Mouse (Mus musculus) limb, embryonic 12.5 days (tissue): ENCODE measurements around the gene Slc9b1. TPM values are rescaled to one million over a fixed set of nuclear protein-coding genes. Genes with fewer than 3 reads are reported as not detected.
A peak's percentile ranks its signal among the peaks of the same experiment; 100 is the strongest.

Source experiments
- ATAC-seq: fragments of 200-750 bp; cut with Nextera tagmentation; 2 replicates; pipeline ENCODE4 v1.8.0; 2017; ENCODE audit warnings: low read depth, moderate TSS enrichment; ENCODE audit not compliant: insufficient number of reproducible peaks, insufficient read depth, low FRiP score, low TSS enrichment
- H3K27ac ChIP-seq: fragments of 300-500 bp; sonication (generic); 2 replicates; pipeline ENCODE4 v1.5.1; 2016; ENCODE audit warnings: mild to moderate bottlenecking, moderate library complexity
- H3K27me3 ChIP-seq: fragments of 300-500 bp; sonication (generic); 2 replicates; pipeline ENCODE4 v1.6.1; 2016; ENCODE audit warnings: mild to moderate bottlenecking, moderate library complexity
- H3K36me3 ChIP-seq: fragments of 300-500 bp; sonication (generic); 2 replicates; pipeline ENCODE4 v1.6.1; 2016; ENCODE audit warnings: mild to moderate bottlenecking, moderate library complexity
- H3K4me1 ChIP-seq: fragments of 300-500 bp; sonication (generic); replicated peaks from 2 replicates; pipeline ENCODE4 v1.6.1; 2016
- H3K4me2 ChIP-seq: fragments of 300-500 bp; sonication (generic); 2 replicates; pipeline ENCODE4 v1.6.1; 2016; ENCODE audit warnings: mild to moderate bottlenecking, moderate library complexity
- H3K4me3 ChIP-seq: fragments of 300-500 bp; sonication (generic); replicated peaks from 2 replicates; pipeline ENCODE4 v1.5.1; 2016; ENCODE audit warnings: mild to moderate bottlenecking
- H3K9ac ChIP-seq: fragments of 300-500 bp; sonication (generic); replicated peaks from 2 replicates; pipeline ENCODE4 v1.6.1; 2016; ENCODE audit warnings: mild to moderate bottlenecking, moderate library complexity
- H3K9me3 ChIP-seq: fragments of 300-500 bp; sonication (generic); 2 replicates; pipeline ENCODE4 v1.6.1; 2016; ENCODE audit warnings: mild to moderate bottlenecking, moderate library complexity
- WGBS: fragments of 180-500 bp; shearing (Covaris S2); methylation state at CpG from one replicate; pipeline ENCODE4 v1.1.7; 2016; 5-methylcytosine and 5-hydroxymethylcytosine counted together
- polyA plus RNA-seq: library from polyadenylated mRNA; unstranded; fragments of >200 nt; fragmentation: Nextera tagmentation; extraction: Ambion mirVana; gene quantifications from 2 replicates; pipeline ENCODE4 v1.2.1, GENCODE M21; 2016

The Slc9b1 gene
- polyA plus RNA-seq, 1 experiment from 2014 or later: 0.49 TPM

- peaks cover 14% of the 10 kb centered on the region for H3K4me1 ChIP-seq
- no peak overlapping the region for H3K9ac ChIP-seq
- no peaks in the 10 kb centered on the region for H3K27me3 ChIP-seq
- no peak overlapping the region for H3K4me3 ChIP-seq
- 84% methylated on average over 9 of the region's 9 CpGs for WGBS
- H3K27ac ChIP-seq: no peak overlapping the region
- no peak overlapping the region for H3K4me2 ChIP-seq
- peaks cover 4% of the 10 kb centered on the region; the same call in 1 of the 2 replicates for H3K9me3 ChIP-seq
- peaks cover 36% of the 10 kb centered on the region for H3K36me3 ChIP-seq
- ATAC-seq: no peak
Observed at GRCm38 (mm10) chr3:135411824-135412223, 64.0 kb downstream of the Slc9b1 start.

GRCm38 (mm10) chr3:135417245-135417644 lies 69.4 kb downstream of the Slc9b1 start:
- Histone ChIP-seq H3K36me3 (peaks cover 6% of the 10 kb centered on the region; the same call in 1 of the 2 replicates), H3K9ac (no peak overlapping the region), H3K27ac (no peak overlapping the region), H3K4me1 (peaks cover 24% of the 10 kb centered on the region), H3K4me3 (no peak overlapping the region), H3K9me3 (no peaks in the 10 kb centered on the region), H3K4me2 (no peak overlapping the region), H3K27me3 (no peaks in the 10 kb centered on the region)
- ATAC-seq: no peak
- 81% methylated on average over 3 of the region's 3 CpGs for whole genome bisulfite sequencing

- no peak overlapping the region for H3K9ac ChIP-seq
- no peak overlapping the region for H3K4me2 ChIP-seq
- H3K4me1 ChIP-seq: peaks cover 26% of the 10 kb centered on the region
- no peak overlapping the region for H3K27ac ChIP-seq
- no peaks in the 10 kb centered on the region for H3K27me3 ChIP-seq
- H3K9me3 ChIP-seq: no peaks in the 10 kb centered on the region
- no peak overlapping the region for H3K4me3 ChIP-seq
- 88% methylated on average over 3 of the region's 3 CpGs for WGBS
- ATAC-seq: no peak
- H3K36me3 ChIP-seq: peaks cover 6% of the 10 kb centered on the region; the same call in 1 of the 2 replicates
Observed at GRCm38 (mm10) chr3:135417799-135418198, 70.0 kb downstream of the Slc9b1 start.

GRCm38 (mm10) chr3:135420542-135421309 lies 72.9 kb downstream of the Slc9b1 start:
- Histone ChIP-seq H3K4me2 (no peak overlapping the region), H3K4me1 (peaks cover 17% of the 10 kb centered on the region), H3K4me3 (no peak overlapping the region), H3K27ac (no peak overlapping the region), H3K27me3 (no peaks in the 10 kb centered on the region), H3K9ac (no peak overlapping the region; the same call in 1 of the 2 replicates), H3K36me3 (peaks cover 6% of the 10 kb centered on the region; the same call in 1 of the 2 replicates), H3K9me3 (no peaks in the 10 kb centered on the region)
- 81% methylated on average over 9 of the region's 9 CpGs for WGBS
- ATAC-seq: no peak

GRCm38 (mm10) chr3:135421310-135421594 lies 73.4 kb downstream of the Slc9b1 start:
- Histone ChIP-seq H3K9ac (no peak overlapping the region), H3K9me3 (no peaks in the 10 kb centered on the region), H3K4me1 (peaks cover 17% of the 10 kb centered on the region), H3K36me3 (peaks cover 4% of the 10 kb centered on the region; the same call in 1 of the 2 replicates), H3K4me3 (no peak overlapping the region), H3K27me3 (no peaks in the 10 kb centered on the region), H3K27ac (no peak overlapping the region), H3K4me2 (no peak overlapping the region)
- ATAC-seq: no peak

- H3K4me1 ChIP-seq: peaks cover 17% of the 10 kb centered on the region
- H3K27me3 ChIP-seq: no peaks in the 10 kb centered on the region
- peak overlapping the region; percentile 74 for H3K4me3 ChIP-seq
- H3K9ac ChIP-seq: peak overlapping the region; percentile 86
- WGBS: 30% methylated on average over 8 of the region's 8 CpGs
- no peaks in the 10 kb centered on the region for H3K36me3 ChIP-seq
- H3K9me3 ChIP-seq: no peaks in the 10 kb centered on the region
- ATAC-seq: no peak
- H3K27ac ChIP-seq: peak overlapping the region; percentile 96
- H3K4me2 ChIP-seq: peak overlapping the region; percentile 79
Observed at GRCm38 (mm10) chr3:135422232-135422855, 74.5 kb downstream of the Slc9b1 start.

GRCm38 (mm10) chr3:135422856-135423607 lies 75.2 kb downstream of the Slc9b1 start:
- H3K4me2 ChIP-seq: peak overlapping the region; percentile 79
- H3K9me3 ChIP-seq: no peaks in the 10 kb centered on the region
- peak overlapping the region; percentile 96 for H3K27ac ChIP-seq
- peak overlapping the region; percentile 86 for H3K9ac ChIP-seq
- H3K4me1 ChIP-seq: peaks cover 17% of the 10 kb centered on the region
- H3K27me3 ChIP-seq: no peaks in the 10 kb centered on the region
- peak overlapping the region; percentile 74 for H3K4me3 ChIP-seq
- WGBS: under 1% methylated on average over 103 of the region's 103 CpGs
- ATAC-seq: peak; percentile 97
- H3K36me3 ChIP-seq: 0 out of 2 replicates have a peak, but pooled peaks cover 3% of the 10 kb centered on the region

- peaks cover 17% of the 10 kb centered on the region for H3K4me1 ChIP-seq
- no peaks in the 10 kb centered on the region for H3K27me3 ChIP-seq
- 0 out of 2 replicates have a peak, but pooled peaks cover 6% of the 10 kb centered on the region for H3K36me3 ChIP-seq
- 2% methylated on average over 8 of the region's 8 CpGs for WGBS
- H3K9me3 ChIP-seq: no peaks in the 10 kb centered on the region
- H3K4me3 ChIP-seq: peak within 1 kb of the TSS; percentile 74
- peak; percentile 39 for ATAC-seq
- peak within 1 kb of the TSS; percentile 96 for H3K27ac ChIP-seq
- peak within 1 kb of the TSS; percentile 79 for H3K4me2 ChIP-seq
- peak within 1 kb of the TSS; percentile 86 for H3K9ac ChIP-seq
Observed at GRCm38 (mm10) chr3:135423608-135424212, 75.9 kb downstream of the Slc9b1 start, which contains the start of gene Cisd2. Cisd2 (minus strand) TSS chr3:135423925.

GRCm38 (mm10) chr3:135436901-135437616 lies 89.2 kb downstream of the Slc9b1 start:
- H3K27me3 ChIP-seq: no peaks in the 10 kb centered on the region

GRCm38 (mm10) chr3:135437758-135438495 lies 90.1 kb downstream of the Slc9b1 start, which contains the start of gene Ube2d3:
Ube2d3 (plus strand) TSS chr3:135438149.
- under 1% methylated on average over 56 of the region's 56 CpGs for WGBS
- Histone ChIP-seq H3K36me3 (peaks cover 5% of the 10 kb centered on the region), H3K27ac (peak within 1 kb of the TSS; percentile 100), H3K4me3 (peak within 1 kb of the TSS; percentile 98), H3K27me3 (no peaks in the 10 kb centered on the region), H3K9ac (peak within 1 kb of the TSS; percentile 96), H3K4me2 (peak within 1 kb of the TSS; percentile 97), H3K4me1 (peaks cover 15% of the 10 kb centered on the region), H3K9me3 (no peaks in the 10 kb centered on the region)
- ATAC-seq: peak; percentile 94

More at GRCm38 (mm10) chr3:135436901-135437616, 89.2 kb downstream of the Slc9b1 start:
- ATAC-seq: no peak
- Histone ChIP-seq H3K4me2 (peak overlapping the region; percentile 58), H3K27ac (peak overlapping the region; percentile 100), H3K9me3 (no peaks in the 10 kb centered on the region), H3K36me3 (peaks cover 4% of the 10 kb centered on the region; the same call in 1 of the 2 replicates), H3K4me3 (peak overlapping the region; percentile 98), H3K4me1 (peaks cover 14% of the 10 kb centered on the region), H3K9ac (peak overlapping the region; percentile 63)
- WGBS: 44% methylated on average over 14 of the region's 14 CpGs
